Mouse (Mus musculus): ENCODE data around the gene Lrmp.

Lrmp gene

GRCm38 (mm10) chr6:145135804-145136203 lies 20.4 kb downstream of the Lrmp start:
- DNase-seq (ENCODE audit: low read depth, low spot score) = no peak

- peak; percentile 61 for DNase-seq (ENCODE audit: low read depth, low spot score)
Observed at GRCm38 (mm10) chr6:145136831-145137230, 21.4 kb downstream of the Lrmp start.

GRCm38 (mm10) chr6:145139236-145139635 lies 23.8 kb downstream of the Lrmp start:
- DNase-seq (ENCODE audit: low read depth, low spot score) = no peak

GRCm38 (mm10) chr6:145139776-145140475 lies 24.5 kb downstream of the Lrmp start:
- no peak for DNase-seq (ENCODE audit: low read depth, low spot score)

GRCm38 (mm10) chr6:145140706-145141105 lies 25.3 kb downstream of the Lrmp start:
- DNase-seq (ENCODE audit: low read depth, low spot score) = no peak

- DNase-seq (ENCODE audit: low read depth, low spot score) = peak; percentile 18
Observed at GRCm38 (mm10) chr6:145141827-145142226, 26.4 kb downstream of the Lrmp start.

GRCm38 (mm10) chr6:145145173-145145572 lies 29.7 kb downstream of the Lrmp start:
- DNase-seq (ENCODE audit: low read depth, low spot score) = peak; percentile 21

- peak; percentile 46 for DNase-seq (ENCODE audit: low read depth, low spot score)
Observed at GRCm38 (mm10) chr6:145147716-145148115, 32.3 kb downstream of the Lrmp start.

- DNase-seq (ENCODE audit: low read depth, low spot score) = peak; percentile 52
Observed at GRCm38 (mm10) chr6:145149054-145149453, 33.6 kb downstream of the Lrmp start.

- peak; percentile 56 for DNase-seq (ENCODE audit: low read depth, low spot score)
Observed at GRCm38 (mm10) chr6:145158619-145159018, 43.2 kb downstream of the Lrmp start.

GRCm38 (mm10) chr6:145160581-145160980 lies 45.1 kb downstream of the Lrmp start:
- peak; percentile 66 for DNase-seq (ENCODE audit: low read depth, low spot score)

GRCm38 (mm10) chr6:145171892-145172606 lies 56.6 kb downstream of the Lrmp start:
- DNase-seq (ENCODE audit: low read depth, low spot score) = no peak

GRCm38 (mm10) chr6:145173781-145174191 lies 58.3 kb downstream of the Lrmp start:
- peak; percentile 87 for DNase-seq (ENCODE audit: low read depth, low spot score)

GRCm38 (mm10) chr6:145175571-145175981 lies 60.1 kb downstream of the Lrmp start:
- peak; percentile 90 for DNase-seq (ENCODE audit: low read depth, low spot score)

- peak; percentile 95 for DNase-seq (ENCODE audit: low read depth, low spot score)
Observed at GRCm38 (mm10) chr6:145176474-145176873, 61.0 kb downstream of the Lrmp start.

GRCm38 (mm10) chr6:145179665-145180064 lies 64.2 kb downstream of the Lrmp start:
- DNase-seq (ENCODE audit: low read depth, low spot score) = peak; percentile 89

- DNase-seq (ENCODE audit: low read depth, low spot score) = no peak
Observed at GRCm38 (mm10) chr6:145182044-145182443, 66.6 kb downstream of the Lrmp start.

GRCm38 (mm10) chr6:145186096-145186495 lies 70.6 kb downstream of the Lrmp start:
- no peak for DNase-seq (ENCODE audit: low read depth, low spot score)

- peak; percentile 49 for DNase-seq (ENCODE audit: low read depth, low spot score)
Observed at GRCm38 (mm10) chr6:145187093-145188088, 71.9 kb downstream of the Lrmp start.

GRCm38 (mm10) chr6:145193038-145193437 lies 77.6 kb downstream of the Lrmp start:
- no peak for DNase-seq (ENCODE audit: low read depth, low spot score)

- no peak for DNase-seq (ENCODE audit: low read depth, low spot score)
Observed at GRCm38 (mm10) chr6:145193446-145193845, 78.0 kb downstream of the Lrmp start.

Data from ZHBTc4 (cell line).